Mouse (Mus musculus) E14TG2a.4 (cell line): ENCODE data around the gene Adgrl3.

Experiments
- CTCF ChIP-seq: conservative IDR thresholded peaks from 2 replicates; pipeline ENCODE4 v1.5.1; 2014; ENCODE audit warnings: low read length
- NANOG ChIP-seq: IDR thresholded peaks from 2 replicates; pipeline ENCODE4 v1.6.1; 2014; ENCODE audit warnings: borderline replicate concordance, low read length, mixed read lengths
- POU5F1 ChIP-seq: IDR thresholded peaks from 2 replicates; pipeline ENCODE4 v1.6.1; 2014; ENCODE audit warnings: low read length, borderline replicate concordance

GRCm38 (mm10) chr5:81524532-81524961 is 504.6 kb downstream of the Adgrl3 start:
- TF ChIP-seq CTCF (no peak), NANOG (no peak), POU5F1 (no peak)
